Mouse (Mus musculus) lung, postnatal 14 days (tissue): Measurements from ENCODE around the gene B430306N03Rik.

Experiments used
- DNase-seq: peaks from one replicate; pipeline ENCODE4 v3.0.0; 2021

The B430306N03Rik gene

GRCm38 (mm10) chr17:48363421-48363965 lies 47.6 kb downstream of the B430306N03Rik start:
- DNase-seq = no peak

- no peak for DNase-seq
These were observed 49.7 kb downstream of the B430306N03Rik start for GRCm38 (mm10) chr17:48365511-48366155.

GRCm38 (mm10) chr17:48366806-48367205 lies 50.9 kb downstream of the B430306N03Rik start:
- DNase-seq = no peak

GRCm38 (mm10) chr17:48371621-48372020 lies 55.7 kb downstream of the B430306N03Rik start:
- DNase-seq = no peak

- no peak for DNase-seq
These were observed 57.0 kb downstream of the B430306N03Rik start for GRCm38 (mm10) chr17:48372987-48373386.

- DNase-seq = no peak
These were observed 60.2 kb downstream of the B430306N03Rik start for GRCm38 (mm10) chr17:48376102-48376501.
